Mouse (Mus musculus) intestine, postnatal 0 days (tissue): ENCODE results near the gene Sp2. TPM values are rescaled to one million over a fixed set of nuclear protein-coding genes. Genes with fewer than 3 reads are reported as not detected.
A peak's percentile ranks its signal among the peaks of the same experiment; 100 is the strongest.

ENCODE experiments used
- ATAC-seq: fragments of 200-750 bp; cut with Nextera tagmentation; 2 replicates; pipeline ENCODE4 v1.8.0; 2017; ENCODE audit warnings: mild to moderate bottlenecking, moderate TSS enrichment, moderate library complexity
- H3K27ac ChIP-seq: fragments of 300-500 bp; sonication (generic); 2 replicates; pipeline ENCODE4 v1.5.1; 2014; ENCODE audit warnings: mild to moderate bottlenecking, low read depth, low read length, moderate library complexity
- H3K27me3 ChIP-seq: fragments of 300-500 bp; sonication (generic); replicated peaks from 2 replicates; pipeline ENCODE4 v1.6.1; 2014; ENCODE audit warnings: low read length, mixed read lengths; ENCODE audit not compliant: control insufficient read depth, insufficient read depth
- H3K36me3 ChIP-seq: fragments of 300-500 bp; sonication (generic); 2 replicates; pipeline ENCODE4 v1.6.1; 2014; ENCODE audit warnings: mild to moderate bottlenecking, moderate library complexity; ENCODE audit not compliant: control insufficient read depth, insufficient read depth
- H3K4me1 ChIP-seq: fragments of 300-500 bp; sonication (generic); replicated peaks from 2 replicates; pipeline ENCODE4 v1.6.1; 2014; ENCODE audit warnings: antibody characterized with exemption, low read length, mixed read lengths; ENCODE audit not compliant: control insufficient read depth, insufficient read depth
- H3K4me2 ChIP-seq: fragments of 300-500 bp; sonication (generic); replicated peaks from 2 replicates; pipeline ENCODE4 v1.6.1; 2014; ENCODE audit warnings: low read depth, mild to moderate bottlenecking, moderate library complexity
- H3K4me3 ChIP-seq: fragments of 300-500 bp; sonication (generic); 2 replicates; pipeline ENCODE4 v1.5.1; 2014; ENCODE audit warnings: low read depth, low read length
- H3K9ac ChIP-seq: fragments of 300-500 bp; sonication (generic); 2 replicates; pipeline ENCODE4 v1.6.1; 2014; ENCODE audit warnings: mild to moderate bottlenecking, low read depth, low read length
- H3K9me3 ChIP-seq: fragments of 300-500 bp; sonication (generic); 2 replicates; pipeline ENCODE4 v1.6.1; 2016; ENCODE audit warnings: mixed run types; ENCODE audit not compliant: control insufficient read depth
- CTCF ChIP-seq: sonication (generic); IDR thresholded peaks from 2 replicates; pipeline ENCODE4 v1.5.1; 2016; ENCODE audit warnings: low read depth, mild to moderate bottlenecking, control low read depth, antibody characterized with exemption, moderate library complexity
- WGBS: fragments of 180-500 bp; shearing (Covaris S2); extraction: QIAGEN DNeasy Blood & Tissue Kit; methylation state at CpG from one replicate; pipeline ENCODE4 v1.1.7; 2014; 5-methylcytosine and 5-hydroxymethylcytosine counted together
- polyA plus RNA-seq: library from polyadenylated mRNA; unstranded; fragments of >200 nt; fragmentation: Nextera tagmentation; extraction: Ambion mirVana; gene quantifications from 2 replicates; pipeline ENCODE4 v1.2.1, GENCODE M21; 2015

Gene Sp2
- polyA plus RNA-seq, 1 experiment from 2014 or later: 8.2 TPM

GRCm38 (mm10) chr11:96947849-96948248 lies 34.9 kb downstream of the Sp2 start:
- Histone ChIP-seq H3K4me2 (no peak overlapping the region; the same call in 1 of the 2 replicates), H3K27ac (peak overlapping the region; percentile 5; the same call in 1 of the 2 replicates), H3K4me3 (no peak overlapping the region), H3K9ac (no peak overlapping the region), H3K9me3 (no peaks in the 10 kb centered on the region), H3K27me3 (no peaks in the 10 kb centered on the region), H3K4me1 (peaks cover 10% of the 10 kb centered on the region; the same call in 1 of the 2 replicates), H3K36me3 (peaks cover 16% of the 10 kb centered on the region)
- WGBS: 36% methylated on average over 4 of the region's 4 CpGs
- TF ChIP-seq CTCF: no peak
- ATAC-seq: no peak

GRCm38 (mm10) chr11:96946498-96946897 lies 36.3 kb downstream of the Sp2 start:
- peaks cover 10% of the 10 kb centered on the region; the same call in 1 of the 2 replicates for H3K4me1 ChIP-seq
- no peak overlapping the region for H3K9ac ChIP-seq
- no peaks in the 10 kb centered on the region for H3K27me3 ChIP-seq
- H3K27ac ChIP-seq: no peak overlapping the region
- H3K4me2 ChIP-seq: no peak overlapping the region
- no peak overlapping the region for H3K4me3 ChIP-seq
- no peak for ATAC-seq
- H3K9me3 ChIP-seq: no peaks in the 10 kb centered on the region
- peaks cover 6% of the 10 kb centered on the region for H3K36me3 ChIP-seq
- no peak for TF ChIP-seq CTCF
- WGBS: 82% methylated on average over 9 of the region's 9 CpGs

GRCm38 (mm10) chr11:96944844-96945580 lies 37.7 kb downstream of the Sp2 start:
- ATAC-seq: no peak
- Histone ChIP-seq H3K9ac (peak overlapping the region; percentile 60; the same call in 1 of the 2 replicates), H3K4me1 (peaks cover 10% of the 10 kb centered on the region; the same call in 1 of the 2 replicates), H3K27ac (peak overlapping the region; percentile 80), H3K36me3 (peaks cover 7% of the 10 kb centered on the region; the same call in 1 of the 2 replicates), H3K4me3 (peak overlapping the region; percentile 48), H3K4me2 (peak overlapping the region; percentile 88), H3K27me3 (no peaks in the 10 kb centered on the region), H3K9me3 (no peaks in the 10 kb centered on the region)
- WGBS: 44% methylated on average over 14 of the region's 14 CpGs
- TF ChIP-seq CTCF: no peak

GRCm38 (mm10) chr11:96943746-96944304 lies 38.9 kb downstream of the Sp2 start, which contains the start of gene Pnpo:
Gene Pnpo, minus strand, starts transcription at chr11:96943986.
- TF ChIP-seq CTCF: no peak
- Histone ChIP-seq H3K27ac (peak within 1 kb of the TSS; percentile 80), H3K36me3 (peaks cover 15% of the 10 kb centered on the region), H3K4me1 (peaks cover 10% of the 10 kb centered on the region; the same call in 1 of the 2 replicates), H3K4me3 (peak within 1 kb of the TSS; percentile 48), H3K4me2 (peak within 1 kb of the TSS; percentile 88), H3K27me3 (no peaks in the 10 kb centered on the region), H3K9ac (peak within 1 kb of the TSS; percentile 62), H3K9me3 (no peaks in the 10 kb centered on the region)
- ATAC-seq: peak; percentile 94
- WGBS: under 1% methylated on average over 29 of the region's 29 CpGs

- Histone ChIP-seq H3K4me2 (peak overlapping the region; percentile 88), H3K4me1 (peaks cover 11% of the 10 kb centered on the region; the same call in 1 of the 2 replicates), H3K9me3 (no peaks in the 10 kb centered on the region), H3K4me3 (no peak overlapping the region), H3K27me3 (no peaks in the 10 kb centered on the region), H3K27ac (peak overlapping the region; percentile 78), H3K36me3 (peaks cover 21% of the 10 kb centered on the region), H3K9ac (no peak overlapping the region)
- no peak for TF ChIP-seq CTCF
- ATAC-seq: no peak
- 39% methylated on average over 6 of the region's 6 CpGs for WGBS
These were observed 40.7 kb downstream of the Sp2 start for GRCm38 (mm10) chr11:96941989-96942590.
